Mouse (Mus musculus) liver, embryonic 14.5 days (tissue): ENCODE data around the gene Msantd3. TPM values are rescaled to one million over a fixed set of nuclear protein-coding genes. Genes with fewer than 3 reads are reported as not detected.

Experiments used
- ATAC-seq: fragments of 200-750 bp; cut with Nextera tagmentation; 2 replicates; pipeline ENCODE4 v1.8.0; 2017; ENCODE audit warnings: moderate number of reproducible peaks, mild to moderate bottlenecking, moderate library complexity; ENCODE audit not compliant: insufficient read depth
- DNase-seq, 3 experiments: peaks; one replicate each; pipeline ENCODE4 v3.0.0-alpha.2; 2012 to 2013; ENCODE audit warnings: low read depth in 3 of 3, low spot score in 3 of 3
- H3K27ac ChIP-seq: fragments of 300-500 bp; sonication (generic); 2 replicates; pipeline ENCODE4 v1.5.1; 2014; ENCODE audit warnings: moderate library complexity, mild to moderate bottlenecking, control low read depth, inconsistent platforms
- H3K27me3 ChIP-seq: fragments of 300-500 bp; sonication (generic); 2 replicates; pipeline ENCODE4 v1.6.1; 2014; ENCODE audit warnings: mild to moderate bottlenecking, low read length, moderate library complexity; ENCODE audit not compliant: control insufficient read depth, insufficient read depth
- H3K36me3 ChIP-seq: fragments of 300-500 bp; sonication (generic); replicated peaks from 2 replicates; pipeline ENCODE4 v1.6.1; 2014; ENCODE audit warnings: low read depth; ENCODE audit not compliant: control insufficient read depth, insufficient read depth
- H3K4me1 ChIP-seq, 2 experiments: fragments of 200-500 bp in 1 of 2; fragments of 300-500 bp in 1 of 2; sonication (generic) in 1 of 2; replicated peaks; 2 replicates each; pipeline ENCODE4 v1.6.1; 2012 to 2014; ENCODE audit warnings: antibody characterized with exemption in 1 of 2, inconsistent platforms in 1 of 2, low read length in 1 of 2; ENCODE audit not compliant: control insufficient read depth in 2 of 2, insufficient read depth in 2 of 2
- H3K4me2 ChIP-seq: fragments of 300-500 bp; sonication (generic); 2 replicates; pipeline ENCODE4 v1.6.1; 2014; ENCODE audit warnings: low read depth, mild to moderate bottlenecking, control low read depth, moderate library complexity
- H3K4me3 ChIP-seq, 2 experiments: fragments of 200-500 bp in 1 of 2; fragments of 300-500 bp in 1 of 2; sonication (generic) in 1 of 2; 2 replicates each; pipeline ENCODE4 v1.5.1; 2012 to 2014; ENCODE audit warnings: low read depth in 2 of 2, low read length in 2 of 2, mild to moderate bottlenecking in 2 of 2, control low read depth in 1 of 2, inconsistent platforms in 1 of 2, moderate library complexity in 1 of 2; ENCODE audit not compliant: insufficient read depth in 1 of 2
- H3K9ac ChIP-seq: fragments of 300-500 bp; sonication (generic); replicated peaks from 2 replicates; pipeline ENCODE4 v1.6.1; 2014; ENCODE audit warnings: mild to moderate bottlenecking, control low read depth, moderate library complexity
- H3K9me3 ChIP-seq: fragments of 300-500 bp; sonication (generic); 2 replicates; pipeline ENCODE4 v1.6.1; 2016; ENCODE audit warnings: low read length, mixed read lengths; ENCODE audit not compliant: control insufficient read depth
- CTCF ChIP-seq: IDR thresholded peaks from 2 replicates; pipeline ENCODE4 v1.5.1; 2016; ENCODE audit warnings: antibody characterized with exemption, low read depth, control low read depth
- EP300 ChIP-seq: IDR thresholded peaks from 2 replicates; pipeline ENCODE4 v1.6.1; 2016; ENCODE audit warnings: antibody characterized with exemption, low read depth
- WGBS: fragments of 180-500 bp; shearing (Covaris S2); extraction: QIAGEN DNeasy Blood & Tissue Kit; methylation state at CpG from one replicate; pipeline ENCODE4 v1.1.7; 2014; ENCODE audit not compliant: insufficient replicate concordance; 5-methylcytosine and 5-hydroxymethylcytosine counted together
- polyA plus RNA-seq, 2 experiments: library from polyadenylated mRNA; depleted of rRNA in 1 of 2; stranded (reverse) in 1 of 2; unstranded in 1 of 2; fragments of >200 nt; fragmentation: Nextera tagmentation in 1 of 2; extraction: Ambion mirVana in 1 of 2; gene quantifications; 2 replicates each; pipeline versions ENCODE4 v1.2.1 to v1.2.3; 2012 to 2014

The Msantd3 gene
- polyA plus RNA-seq, 2 experiments = 1.5 to 2.1 TPM

- H3K9me3 ChIP-seq = no peaks in the 10 kb centered on the region
- H3K9ac ChIP-seq = no peak overlapping the region
- H3K4me1 ChIP-seq = no peaks in the 10 kb centered on the region
- H3K4me2 ChIP-seq = no peak overlapping the region
- 4% methylated on average over 3 of the region's 3 CpGs for WGBS
- no peaks in the 10 kb centered on the region for H3K36me3 ChIP-seq
- H3K4me3 ChIP-seq = no peak overlapping the region
- TF ChIP-seq EP300 = no peak
- peak; percentile 46 for TF ChIP-seq CTCF
- DNase-seq = no peak
- ATAC-seq = no peak
- H3K27ac ChIP-seq = no peak overlapping the region
- no peaks in the 10 kb centered on the region for H3K27me3 ChIP-seq
Observed at GRCm38 (mm10) chr4:48555729-48556128, 16.0 kb downstream of the Msantd3 start.

GRCm38 (mm10) chr4:48559652-48560051, 19.9 kb downstream of the Msantd3 start:
- Histone ChIP-seq H3K4me2 (no peak overlapping the region), H3K4me3 (no peak overlapping the region), H3K4me1 (no peaks in the 10 kb centered on the region), H3K27ac (no peak overlapping the region), H3K9ac (no peak overlapping the region), H3K36me3 (no peaks in the 10 kb centered on the region), H3K9me3 (no peaks in the 10 kb centered on the region), H3K27me3 (no peaks in the 10 kb centered on the region)
- ATAC-seq (no peak), DNase-seq (no peak)
- 77% methylated on average over 14 of the region's 14 CpGs for WGBS
- TF ChIP-seq EP300 (no peak), CTCF (no peak)

GRCm38 (mm10) chr4:48561824-48562223, 22.1 kb downstream of the Msantd3 start:
- TF ChIP-seq EP300 (no peak), CTCF (no peak)
- Histone ChIP-seq H3K4me3 (no peak overlapping the region), H3K27me3 (no peaks in the 10 kb centered on the region), H3K36me3 (no peaks in the 10 kb centered on the region), H3K9me3 (no peaks in the 10 kb centered on the region), H3K9ac (no peak overlapping the region), H3K4me2 (no peak overlapping the region), H3K4me1 (no peaks in the 10 kb centered on the region), H3K27ac (no peak overlapping the region)
- DNase-seq (no peak), ATAC-seq (no peak)
- WGBS = 70% methylated on average over 8 of the region's 8 CpGs

GRCm38 (mm10) chr4:48564962-48565361, 25.2 kb downstream of the Msantd3 start:
- Histone ChIP-seq H3K9ac (no peak overlapping the region), H3K27ac (no peak overlapping the region), H3K4me1 (no peaks in the 10 kb centered on the region), H3K4me3 (no peak overlapping the region), H3K9me3 (no peaks in the 10 kb centered on the region), H3K4me2 (no peak overlapping the region), H3K27me3 (no peaks in the 10 kb centered on the region), H3K36me3 (no peaks in the 10 kb centered on the region)
- no peak for TF ChIP-seq EP300
- no peak for TF ChIP-seq CTCF
- DNase-seq = no peak
- ATAC-seq = no peak

- no peaks in the 10 kb centered on the region for H3K4me1 ChIP-seq
- H3K27me3 ChIP-seq = no peaks in the 10 kb centered on the region
- no peak overlapping the region for H3K4me2 ChIP-seq
- TF ChIP-seq CTCF (no peak), EP300 (no peak)
- H3K27ac ChIP-seq = no peak overlapping the region
- H3K9ac ChIP-seq = no peak overlapping the region
- DNase-seq (no peak), ATAC-seq (no peak)
- H3K9me3 ChIP-seq = no peaks in the 10 kb centered on the region
- H3K36me3 ChIP-seq = no peaks in the 10 kb centered on the region
- H3K4me3 ChIP-seq = no peak overlapping the region
- WGBS = 62% methylated on average over 7 of the region's 7 CpGs
Observed at GRCm38 (mm10) chr4:48576361-48576760, 36.6 kb downstream of the Msantd3 start.
